Mouse (Mus musculus): ENCODE measurements around the gene Hsph1. TPM values are rescaled to one million over a fixed set of nuclear protein-coding genes. Genes with fewer than 3 reads are reported as not detected.

The Hsph1 gene
- polyA plus RNA-seq, 1 experiment from 2014 or later: 19.4 TPM

DNA sequence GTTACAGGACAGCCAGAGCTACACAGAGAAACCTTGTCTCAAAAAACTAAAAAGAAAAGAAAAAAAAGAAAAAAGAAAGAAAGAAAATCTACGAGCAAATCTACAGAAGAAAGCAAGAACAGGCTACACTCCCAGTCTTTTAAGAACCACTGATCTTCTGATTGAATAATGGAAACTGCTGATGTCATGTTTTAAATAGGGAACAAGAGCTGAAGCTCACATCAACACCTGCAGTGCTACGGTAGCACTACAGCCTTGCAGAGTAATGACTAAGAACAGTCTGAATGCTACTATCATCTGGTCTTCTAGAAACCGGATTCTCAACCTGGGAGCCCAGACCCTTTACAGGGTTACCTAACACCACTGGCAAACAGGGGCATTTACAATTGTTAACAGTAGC is 10.6 kb downstream of the Hsph1 start:
- no peak overlapping the region for H3K4me3 ChIP-seq (ENCODE audit: low read depth, low read length)
- H3K4me2 ChIP-seq (ENCODE audit: low read depth, low read length): no peak overlapping the region
- H3K9ac ChIP-seq (ENCODE audit: low read depth, low read length): no peak overlapping the region
- WGBS (ENCODE audit: insufficient replicate concordance): 69% methylated on average over 3 of the region's 3 CpGs
- H3K4me1 ChIP-seq (ENCODE audit: control insufficient read depth, low read depth, low read length): peaks cover 14% of the 10 kb centered on the region
- H3K36me3 ChIP-seq (ENCODE audit: control insufficient read depth, insufficient read depth): peaks cover 28% of the 10 kb centered on the region
- ATAC-seq (ENCODE audit: low read depth): no peak
- H3K27me3 ChIP-seq (ENCODE audit: control insufficient read depth, insufficient read depth, low read depth, low read length): no peaks in the 10 kb centered on the region
- no peaks in the 10 kb centered on the region for H3K9me3 ChIP-seq (replicated peaks; ENCODE audit: control insufficient read depth, low read length)
- no peak overlapping the region for H3K27ac ChIP-seq (ENCODE audit: low read length)

DNA sequence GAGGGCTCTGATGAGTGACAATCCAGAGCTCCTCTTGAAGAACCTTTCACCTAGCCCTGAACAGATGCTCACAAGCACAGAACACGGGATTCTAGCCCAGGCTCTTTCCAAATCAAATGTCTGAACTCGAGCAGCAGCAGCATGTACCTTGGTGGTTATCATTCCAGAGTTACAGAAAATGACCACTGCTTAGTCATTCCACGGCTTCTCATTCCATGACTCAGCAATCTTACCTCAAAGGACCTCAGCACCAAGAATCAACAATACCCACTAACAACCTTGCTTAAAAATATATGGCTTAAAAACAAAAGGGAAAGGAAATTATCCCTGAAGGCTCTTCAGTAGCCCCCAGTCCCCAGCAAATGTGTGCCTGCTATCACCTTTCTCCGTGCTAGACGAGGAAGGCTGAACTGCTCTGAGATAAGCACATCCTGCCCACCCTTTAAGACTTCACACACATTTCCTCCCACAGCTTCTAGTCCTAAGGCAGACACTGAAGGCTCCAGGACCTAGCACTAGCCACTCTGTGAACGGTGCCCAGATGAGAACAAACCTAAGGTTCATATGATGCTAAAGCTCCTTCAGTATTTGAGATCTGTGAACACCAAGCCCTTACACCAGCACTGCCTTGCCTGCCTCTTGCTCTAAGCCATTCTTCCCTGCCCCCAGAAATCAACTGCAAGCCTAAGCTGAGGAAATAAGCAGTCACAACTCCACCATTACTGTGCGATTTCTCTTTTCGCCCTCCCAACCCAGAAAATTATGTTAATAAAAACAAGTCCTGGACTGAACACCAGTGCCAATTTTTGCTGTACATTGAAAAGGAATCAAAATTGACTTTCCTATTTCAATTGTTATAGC is 12.1 kb downstream of the Hsph1 start:
- peak; percentile 89 for ATAC-seq (ENCODE audit: low read depth)
- Histone ChIP-seq H3K36me3 (ENCODE audit: control insufficient read depth, insufficient read depth) (peaks cover 27% of the 10 kb centered on the region), H3K4me1 (ENCODE audit: control insufficient read depth, low read depth, low read length) (peaks cover 14% of the 10 kb centered on the region), H3K9ac (ENCODE audit: low read depth, low read length) (peak overlapping the region; percentile 4; the same call in 1 of the 2 replicates), H3K4me2 (ENCODE audit: low read depth, low read length) (peak overlapping the region; percentile 33), H3K27me3 (ENCODE audit: control insufficient read depth, insufficient read depth, low read depth, low read length) (no peaks in the 10 kb centered on the region), H3K4me3 (ENCODE audit: low read depth, low read length) (no peak overlapping the region), H3K27ac (ENCODE audit: low read length) (peak overlapping the region; percentile 82), H3K9me3 (replicated peaks; ENCODE audit: control insufficient read depth, low read length) (no peaks in the 10 kb centered on the region)
- WGBS (ENCODE audit: insufficient replicate concordance): 30% methylated on average over 8 of the region's 8 CpGs

DNA sequence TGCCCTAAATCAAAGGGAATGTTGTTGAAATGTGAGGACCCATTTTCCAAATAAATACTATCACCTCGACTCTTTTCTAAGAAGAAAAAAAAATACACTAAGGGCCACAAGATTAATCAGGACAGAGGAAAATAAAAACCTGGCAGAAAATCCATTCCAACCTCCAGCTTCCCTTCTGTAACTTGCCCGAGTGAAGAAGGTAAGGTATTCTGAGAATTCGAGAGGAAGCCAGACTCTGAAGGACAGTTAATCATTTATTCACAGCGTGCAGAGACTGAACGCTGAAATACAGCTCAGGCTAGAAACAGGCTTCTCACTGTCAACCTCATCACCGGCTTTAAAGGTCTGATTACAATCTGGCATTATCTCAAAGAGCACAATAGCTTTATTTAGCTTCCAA is 13.5 kb downstream of the Hsph1 start:
- H3K4me1 ChIP-seq (ENCODE audit: control insufficient read depth, low read depth, low read length): peaks cover 14% of the 10 kb centered on the region
- 56% methylated on average over 6 of the region's 6 CpGs for WGBS (ENCODE audit: insufficient replicate concordance)
- no peak overlapping the region for H3K4me3 ChIP-seq (ENCODE audit: low read depth, low read length)
- no peaks in the 10 kb centered on the region for H3K27me3 ChIP-seq (ENCODE audit: control insufficient read depth, insufficient read depth, low read depth, low read length)
- no peak for ATAC-seq (ENCODE audit: low read depth)
- peaks cover 34% of the 10 kb centered on the region for H3K36me3 ChIP-seq (ENCODE audit: control insufficient read depth, insufficient read depth)
- H3K27ac ChIP-seq (ENCODE audit: low read length): no peak overlapping the region
- H3K4me2 ChIP-seq (ENCODE audit: low read depth, low read length): no peak overlapping the region
- H3K9me3 ChIP-seq (replicated peaks; ENCODE audit: control insufficient read depth, low read length): no peaks in the 10 kb centered on the region
- H3K9ac ChIP-seq (ENCODE audit: low read depth, low read length): no peak overlapping the region

GRCm38 (mm10) chr5:149622152-149622551 is 14.0 kb downstream of the Hsph1 start:
- peaks cover 32% of the 10 kb centered on the region for H3K36me3 ChIP-seq (ENCODE audit: control insufficient read depth, insufficient read depth)
- H3K4me2 ChIP-seq (ENCODE audit: low read depth, low read length): no peak overlapping the region
- 81% methylated on average over 7 of the region's 7 CpGs for WGBS (ENCODE audit: insufficient replicate concordance)
- H3K27me3 ChIP-seq (ENCODE audit: control insufficient read depth, insufficient read depth, low read depth, low read length): no peaks in the 10 kb centered on the region
- H3K27ac ChIP-seq (ENCODE audit: low read length): no peak overlapping the region
- H3K4me1 ChIP-seq (ENCODE audit: control insufficient read depth, low read depth, low read length): peaks cover 14% of the 10 kb centered on the region
- H3K9ac ChIP-seq (ENCODE audit: low read depth, low read length): no peak overlapping the region
- ATAC-seq (ENCODE audit: low read depth): no peak
- no peak overlapping the region for H3K4me3 ChIP-seq (ENCODE audit: low read depth, low read length)
- no peaks in the 10 kb centered on the region for H3K9me3 ChIP-seq (replicated peaks; ENCODE audit: control insufficient read depth, low read length)

DNA sequence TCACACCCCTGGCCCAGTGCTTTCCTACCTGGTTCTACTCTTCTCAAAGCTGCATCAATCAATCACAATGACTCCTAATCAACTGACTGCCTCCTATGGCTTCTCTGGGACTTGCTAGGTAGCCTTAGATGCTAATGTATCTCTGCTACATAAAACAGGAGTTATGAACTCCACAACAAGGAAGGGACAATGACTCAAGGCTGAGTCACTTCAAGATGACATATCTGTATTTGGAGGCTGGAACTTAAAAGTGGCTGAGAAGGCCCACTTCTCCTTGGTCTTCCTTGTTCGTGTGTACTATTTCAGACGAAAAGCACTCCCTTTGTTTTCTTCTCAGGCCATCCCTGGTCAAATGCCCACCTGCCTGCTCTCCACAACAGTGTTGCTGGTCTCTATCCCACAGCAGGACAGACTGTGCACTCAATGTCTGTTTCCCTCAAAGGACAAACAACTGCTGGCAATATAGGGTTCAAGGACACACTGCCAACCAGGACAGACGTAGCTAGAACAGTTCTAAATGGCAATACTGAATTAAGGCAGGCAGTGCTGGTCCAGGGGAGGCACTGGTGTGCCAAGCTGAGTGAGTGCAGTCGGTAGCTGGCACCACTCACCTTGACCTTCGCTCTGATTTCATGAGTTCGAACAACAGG is 18.3 kb downstream of the Hsph1 start:
- Histone ChIP-seq H3K4me3 (ENCODE audit: low read depth, low read length) (no peak overlapping the region), H3K27me3 (ENCODE audit: control insufficient read depth, insufficient read depth, low read depth, low read length) (no peaks in the 10 kb centered on the region), H3K36me3 (ENCODE audit: control insufficient read depth, insufficient read depth) (peaks cover 28% of the 10 kb centered on the region), H3K9ac (ENCODE audit: low read depth, low read length) (no peak overlapping the region), H3K9me3 (replicated peaks; ENCODE audit: control insufficient read depth, low read length) (no peaks in the 10 kb centered on the region), H3K4me2 (ENCODE audit: low read depth, low read length) (no peak overlapping the region), H3K27ac (ENCODE audit: low read length) (no peak overlapping the region), H3K4me1 (ENCODE audit: control insufficient read depth, low read depth, low read length) (no peaks in the 10 kb centered on the region)
- 74% methylated on average over 6 of the region's 6 CpGs for WGBS (ENCODE audit: insufficient replicate concordance)
- ATAC-seq (ENCODE audit: low read depth): no peak

DNA sequence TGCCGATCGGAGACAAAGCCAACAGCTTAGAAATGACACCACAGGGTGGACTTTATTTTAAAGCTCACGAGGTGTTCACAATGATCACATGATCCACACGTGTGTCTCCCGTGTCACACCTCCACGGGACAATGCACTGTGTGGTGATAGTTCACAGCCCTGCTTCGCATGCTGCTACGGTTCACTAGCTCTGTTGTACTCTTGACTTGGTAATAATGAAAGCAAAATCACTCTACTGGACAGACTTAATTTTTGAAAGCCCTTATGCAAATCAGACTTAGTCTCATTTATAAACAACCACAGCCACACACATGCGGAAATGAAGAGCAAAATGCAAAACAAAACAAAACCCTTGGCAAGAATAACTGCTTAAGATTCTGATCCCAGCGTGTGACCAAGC is 19.4 kb downstream of the Hsph1 start:
- no peak for ATAC-seq (ENCODE audit: low read depth)
- 81% methylated on average over 10 of the region's 10 CpGs for WGBS (ENCODE audit: insufficient replicate concordance)
- no peaks in the 10 kb centered on the region for H3K4me1 ChIP-seq (ENCODE audit: control insufficient read depth, low read depth, low read length)
- H3K9ac ChIP-seq (ENCODE audit: low read depth, low read length): no peak overlapping the region
- no peak overlapping the region for H3K4me3 ChIP-seq (ENCODE audit: low read depth, low read length)
- no peak overlapping the region for H3K27ac ChIP-seq (ENCODE audit: low read length)
- H3K9me3 ChIP-seq (replicated peaks; ENCODE audit: control insufficient read depth, low read length): no peaks in the 10 kb centered on the region
- no peaks in the 10 kb centered on the region for H3K27me3 ChIP-seq (ENCODE audit: control insufficient read depth, insufficient read depth, low read depth, low read length)
- H3K36me3 ChIP-seq (ENCODE audit: control insufficient read depth, insufficient read depth): peaks cover 25% of the 10 kb centered on the region
- no peak overlapping the region for H3K4me2 ChIP-seq (ENCODE audit: low read depth, low read length)

- no peak for ATAC-seq (ENCODE audit: low read depth)
- peaks cover 25% of the 10 kb centered on the region for H3K36me3 ChIP-seq (ENCODE audit: control insufficient read depth, insufficient read depth)
- H3K4me2 ChIP-seq (ENCODE audit: low read depth, low read length): no peak overlapping the region
- H3K27me3 ChIP-seq (ENCODE audit: control insufficient read depth, insufficient read depth, low read depth, low read length): no peaks in the 10 kb centered on the region
- H3K4me1 ChIP-seq (ENCODE audit: control insufficient read depth, low read depth, low read length): no peaks in the 10 kb centered on the region
- no peaks in the 10 kb centered on the region for H3K9me3 ChIP-seq (replicated peaks; ENCODE audit: control insufficient read depth, low read length)
- H3K4me3 ChIP-seq (ENCODE audit: low read depth, low read length): no peak overlapping the region
- WGBS (ENCODE audit: insufficient replicate concordance): 83% methylated on average over 1 of the region's 1 CpGs
- no peak overlapping the region for H3K27ac ChIP-seq (ENCODE audit: low read length)
- H3K9ac ChIP-seq (ENCODE audit: low read depth, low read length): no peak overlapping the region
These were observed 20.0 kb downstream of the Hsph1 start for GRCm38 (mm10) chr5:149616138-149616537.

GRCm38 (mm10) chr5:149612740-149613139 is 23.4 kb downstream of the Hsph1 start:
- 74% methylated on average over 10 of the region's 10 CpGs for WGBS (ENCODE audit: insufficient replicate concordance)
- no peak overlapping the region for H3K4me3 ChIP-seq (ENCODE audit: low read depth, low read length)
- H3K4me1 ChIP-seq (ENCODE audit: control insufficient read depth, low read depth, low read length): no peaks in the 10 kb centered on the region
- H3K27ac ChIP-seq (ENCODE audit: low read length): no peak overlapping the region
- H3K27me3 ChIP-seq (ENCODE audit: control insufficient read depth, insufficient read depth, low read depth, low read length): no peaks in the 10 kb centered on the region
- peaks cover 6% of the 10 kb centered on the region for H3K36me3 ChIP-seq (ENCODE audit: control insufficient read depth, insufficient read depth)
- ATAC-seq (ENCODE audit: low read depth): no peak
- no peak overlapping the region for H3K9ac ChIP-seq (ENCODE audit: low read depth, low read length)
- H3K9me3 ChIP-seq (replicated peaks; ENCODE audit: control insufficient read depth, low read length): no peaks in the 10 kb centered on the region
- H3K4me2 ChIP-seq (ENCODE audit: low read depth, low read length): no peak overlapping the region

DNA sequence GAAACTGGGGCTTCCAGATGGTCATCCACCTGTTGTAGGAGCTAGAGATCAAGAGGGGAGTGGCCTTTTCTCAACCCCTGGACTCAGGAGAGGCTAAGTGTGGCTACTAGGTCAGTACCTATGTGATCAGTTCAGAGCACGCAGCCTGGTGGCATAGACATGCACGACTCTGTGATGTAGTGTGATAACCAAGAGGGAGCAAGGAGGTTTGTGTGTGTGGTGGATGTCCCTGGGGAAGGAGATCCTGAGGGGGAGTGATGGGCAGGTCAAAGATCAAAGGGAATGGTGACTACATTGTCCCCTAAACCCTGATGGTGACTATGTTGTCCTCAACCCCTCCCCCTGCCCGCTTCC is 24.0 kb downstream of the Hsph1 start:
- WGBS (ENCODE audit: insufficient replicate concordance): 66% methylated on average over 3 of the region's 3 CpGs
- Histone ChIP-seq H3K4me2 (ENCODE audit: low read depth, low read length) (no peak overlapping the region), H3K36me3 (ENCODE audit: control insufficient read depth, insufficient read depth) (peaks cover 4% of the 10 kb centered on the region; the same call in 1 of the 2 replicates), H3K27me3 (ENCODE audit: control insufficient read depth, insufficient read depth, low read depth, low read length) (no peaks in the 10 kb centered on the region), H3K9me3 (replicated peaks; ENCODE audit: control insufficient read depth, low read length) (no peaks in the 10 kb centered on the region), H3K9ac (ENCODE audit: low read depth, low read length) (no peak overlapping the region), H3K4me3 (ENCODE audit: low read depth, low read length) (no peak overlapping the region), H3K4me1 (ENCODE audit: control insufficient read depth, low read depth, low read length) (no peaks in the 10 kb centered on the region), H3K27ac (ENCODE audit: low read length) (no peak overlapping the region)
- ATAC-seq (ENCODE audit: low read depth): no peak
